Mouse (Mus musculus) activated CD4-positive, CD25-positive, alpha-beta regulatory T cell, adult 9 weeks (primary cell): ENCODE results near the gene Nek4. TPM values are rescaled to one million over a fixed set of nuclear protein-coding genes. Genes with fewer than 3 reads are reported as not detected.

ENCODE experiments used
- polyA plus RNA-seq: library from polyadenylated mRNA; unstranded; fragments of 100-300 nt; shearing (Covaris generic); gene quantifications from one replicate; pipeline ENCODE4 v1.2.1, GENCODE M21; 2017

Nek4 gene
- 11.7 TPM for polyA plus RNA-seq

DNA sequence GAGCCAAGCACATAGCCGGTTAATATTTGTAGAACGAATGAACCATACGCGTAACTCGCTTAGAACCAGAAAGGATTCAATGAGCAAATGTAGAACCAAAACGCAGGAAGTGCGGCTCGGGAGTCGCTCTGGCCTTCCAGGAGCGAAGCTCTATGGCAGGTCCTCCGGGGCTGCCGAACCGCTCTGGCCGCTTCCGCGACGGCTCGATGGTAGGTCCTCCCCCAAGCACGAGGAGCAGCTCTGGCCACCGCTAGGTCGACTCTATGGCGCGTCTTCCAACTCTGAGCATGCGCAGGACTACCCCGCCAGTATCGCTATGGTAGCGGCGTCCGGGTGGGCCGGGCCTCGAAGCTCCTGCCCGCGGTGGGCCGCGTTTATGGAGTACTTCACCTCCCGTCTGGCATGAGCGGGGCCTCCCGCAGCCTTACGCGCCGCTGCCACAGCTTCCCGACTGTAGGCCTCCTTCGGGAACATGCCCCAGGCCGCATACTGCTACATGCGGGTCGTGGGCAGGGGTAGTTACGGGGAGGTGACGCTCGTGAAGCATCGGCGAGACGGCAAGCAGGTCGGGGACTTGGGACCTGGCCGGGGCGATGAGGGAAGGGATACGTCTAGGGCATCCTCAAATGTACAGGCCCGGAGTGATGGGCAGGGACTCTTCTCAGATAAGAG is at the start of gene Nek4:
Gene Nek4 (plus strand): TSS at position 224 of the 672 bp plus-strand sequence.

GRCm38 (mm10) chr14:30923375-30924105 is 27.6 kb upstream of the Nek4 start, which contains the start of gene Itih3:
Gene Itih3, minus strand, starts transcription at chr14:30923760.

DNA sequence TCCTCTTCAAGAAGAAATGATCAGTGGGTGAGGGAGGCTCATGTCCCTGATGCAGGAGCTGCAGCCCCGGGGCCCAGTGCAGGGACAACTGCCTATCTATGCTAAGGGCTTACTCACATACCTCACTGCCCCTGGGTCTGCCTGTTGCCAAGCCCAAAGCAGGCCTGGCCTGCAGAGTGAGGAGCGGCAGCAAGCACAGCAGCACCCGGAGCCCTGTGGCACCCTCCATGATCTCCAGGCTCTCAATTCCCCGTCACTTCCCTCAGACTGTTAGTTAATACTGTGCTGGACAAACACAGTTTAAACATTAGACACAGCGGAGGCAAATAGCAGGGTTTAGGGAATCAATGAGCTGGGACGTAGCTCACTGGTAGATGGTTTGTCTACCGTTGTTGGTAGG is 8.1 kb upstream of the Nek4 start, which contains the start of gene Itih1:
Gene Itih1 (minus strand): TSS at position 252 of the 400 bp plus-strand sequence.

DNA sequence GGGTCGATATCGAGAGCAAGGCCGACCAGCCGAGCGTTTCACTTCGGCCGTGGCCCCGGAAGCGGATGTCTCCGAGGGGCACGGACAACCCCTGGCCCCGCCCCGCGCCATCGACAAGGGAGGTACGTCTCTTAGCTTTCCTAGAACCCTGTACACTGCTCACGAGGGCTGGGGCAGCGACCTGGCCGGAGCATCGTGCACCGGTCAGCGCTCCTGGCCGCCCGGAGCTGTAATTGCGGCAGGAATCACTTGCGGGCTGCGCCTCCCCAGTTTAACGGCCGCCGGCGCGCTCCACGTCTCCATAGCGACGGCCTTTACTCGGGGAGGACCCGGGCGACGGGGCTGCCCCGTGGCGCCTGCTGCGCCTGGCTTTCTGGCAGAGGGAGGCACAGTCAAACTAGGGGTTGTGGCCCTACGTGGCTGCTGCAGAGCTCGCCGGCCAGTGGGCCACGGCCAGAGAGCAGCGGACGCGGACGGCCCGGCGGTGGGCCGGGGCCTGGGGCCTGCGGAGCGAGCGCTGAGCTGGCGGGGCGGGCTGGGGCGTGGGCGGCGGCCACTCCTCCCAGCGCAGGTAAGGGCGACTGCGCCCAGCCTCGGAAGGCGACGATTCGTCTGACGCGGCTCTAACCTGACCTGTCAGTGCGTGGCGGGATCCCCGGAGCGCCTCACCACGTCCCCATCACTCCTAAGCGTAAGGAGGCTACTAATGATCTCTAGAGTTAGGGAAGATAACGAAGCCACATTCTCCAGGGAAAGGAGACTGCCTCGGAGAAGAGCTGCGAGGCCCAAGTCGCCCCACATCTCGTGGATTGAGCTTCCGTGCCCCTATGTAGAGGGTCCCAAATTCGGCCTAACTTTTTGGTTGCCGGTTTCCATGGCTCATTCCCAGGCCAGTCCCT is 50.4 kb downstream of the Nek4 start, which contains the start of the genes Glt8d1 and Spcs1:
Gene Glt8d1 (plus strand): TSS at position 94 of the 899 bp plus-strand sequence.
Gene Spcs1 (minus strand): TSS at position 366 of the 899 bp plus-strand sequence.

GRCm38 (mm10) chr14:31018860-31019291 is 67.7 kb downstream of the Nek4 start, which contains the start of the genes Pbrm1 and Gnl3:
Gene Pbrm1, plus strand, starts transcription at chr14:31019138.
Gene Gnl3, minus strand, starts transcription at chr14:31019152.

Other genes starting within 250 kb of the Nek4 start
- gene Sfmbt1, start 236.5 kb upstream of the Nek4 start, polyA plus RNA-seq, result 13.9 TPM
- gene Tmem110, start 125.8 kb upstream of the Nek4 start, polyA plus RNA-seq, result 3.6 TPM
- gene Mustn1, start 72.2 kb upstream of the Nek4 start, polyA plus RNA-seq, result 0.37 TPM
- not detected for gene Itih4, start 64.9 kb upstream of the Nek4 start, polyA plus RNA-seq
- not detected for gene Itih3, start 27.6 kb upstream of the Nek4 start, polyA plus RNA-seq
- not detected for gene Itih1, start 8.1 kb upstream of the Nek4 start, polyA plus RNA-seq
- 8.5 TPM for gene Glt8d1, start 50.0 kb downstream of the Nek4 start, polyA plus RNA-seq
- gene Spcs1, start 50.3 kb downstream of the Nek4 start, polyA plus RNA-seq, result 367 TPM
- gene Pbrm1, start 67.8 kb downstream of the Nek4 start, polyA plus RNA-seq, result 40.6 TPM
- gene Gnl3, start 67.8 kb downstream of the Nek4 start, polyA plus RNA-seq, result 84.0 TPM
- 58.6 TPM for gene Smim4, start 177.6 kb downstream of the Nek4 start, polyA plus RNA-seq
- not detected for gene Nt5dc2, start 179.7 kb downstream of the Nek4 start, polyA plus RNA-seq
- gene Stab1, start 217.3 kb downstream of the Nek4 start, polyA plus RNA-seq, result 3.2 TPM